Mouse (Mus musculus): ENCODE measurements around the gene Nxpe2. TPM values are rescaled to one million over a fixed set of nuclear protein-coding genes. Genes with fewer than 3 reads are reported as not detected.

Nxpe2 gene
- 19.5 and 22.1 TPM in 2 replicates for total RNA-seq (2012; rRNA removed)
- 44.3 and 47.7 TPM in 2 replicates for total RNA-seq (2014; rRNA removed)
- polyA plus RNA-seq (2012; ENCODE audit: insufficient read length, low read depth), result 25.4 and 30.5 TPM in 2 replicates

DNA sequence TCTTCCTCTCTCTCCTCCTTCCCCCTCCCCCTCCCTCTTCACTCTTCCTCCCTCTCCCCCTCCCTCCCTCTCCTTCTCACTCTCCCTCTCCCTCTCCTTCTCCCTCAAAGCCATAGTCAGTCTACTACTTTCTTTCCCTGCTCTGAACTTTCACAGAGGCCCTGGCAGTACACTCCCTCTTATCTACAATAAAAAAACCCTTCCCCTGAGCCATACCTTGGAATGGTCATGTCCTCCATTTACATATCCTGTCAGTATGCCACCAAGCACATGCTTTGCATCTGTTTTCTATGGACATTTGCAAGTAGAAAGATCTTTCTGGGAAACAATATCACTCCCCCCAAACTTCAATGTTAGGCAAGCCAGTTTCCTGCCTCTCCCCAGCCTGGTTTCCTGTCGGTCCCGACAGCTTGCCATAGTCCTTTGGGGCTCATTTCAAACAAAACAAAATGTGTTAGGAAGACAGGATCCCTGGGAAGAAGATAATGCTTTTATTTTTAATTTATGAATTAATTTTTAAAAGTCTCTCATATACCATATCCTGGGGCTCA lies at the start of gene Nxpe2:
Gene Nxpe2, minus strand, starts transcription at position 307 of the 551 bp plus-strand sequence.
- dilution Hi-C loops (cut with MboI; ENCODE audit: extremely low pct_ligation_motif_present, extremely low pct_unique_long_range_greater_than_20kb, low sequenced_read_pairs), result no loop called here
- no peak within 1 kb of the TSS for H3K9ac ChIP-seq (ENCODE audit: insufficient read depth, low read depth)
- DNase-seq (ENCODE audit: extremely low read depth), result no peak
- TF ChIP-seq MYC (IDR thresholded peaks at IDR 0.05; ENCODE audit: low read depth, low read length) (no peak), RCOR1 (conservative IDR thresholded peaks at IDR 0.05; ENCODE audit: low read depth, low read length) (no peak), BHLHE40 (IDR thresholded peaks at IDR 0.05; ENCODE audit: low read depth, low read length) (no peak), TCF12 (IDR thresholded peaks at IDR 0.05; ENCODE audit: low read depth, low read length) (no peak), CHD2 (IDR thresholded peaks at IDR 0.05; ENCODE audit: low read length) (no peak), CTCF (conservative IDR thresholded peaks at IDR 0.05 in 1 of 2, IDR thresholded peaks at IDR 0.05 in 1 of 2; ENCODE audit: low read depth in 2 of 2, low read length in 2 of 2) (no peak), ZNF384 (IDR thresholded peaks at IDR 0.05; ENCODE audit: low read depth, low read length) (no peak), GABPA (IDR thresholded peaks at IDR 0.05; ENCODE audit: insufficient replicate concordance, low read depth, low read length) (no peak), NELFE (IDR thresholded peaks at IDR 0.05; ENCODE audit: low read depth, low read length) (no peak), KAT2A (IDR thresholded peaks at IDR 0.05; ENCODE audit: insufficient replicate concordance, low read length) (no peak), USF1 (IDR thresholded peaks at IDR 0.05; ENCODE audit: low read depth, low read length) (no peak), MEF2A (IDR thresholded peaks at IDR 0.05; ENCODE audit: borderline replicate concordance, low read depth, low read length) (no peak)
- peaks cover 3 to 45% of the 10 kb centered on the region in 2 experiments for H3K36me3 ChIP-seq (replicated peaks in 1 of 2; ENCODE audit: control insufficient read depth in 1 of 2, insufficient read depth in 1 of 2, low read length in 1 of 2)
- peaks cover 10 to 49% of the 10 kb centered on the region in 2 experiments; a peak in 3 of 4 replicates for H3K4me1 ChIP-seq (ENCODE audit: control insufficient read depth in 1 of 2, insufficient read depth in 2 of 2)
- in situ Hi-C loops (cut with MboI; ENCODE audit: low pct_ligation_motif_present, low pct_unique_long_range_greater_than_20kb, low sequenced_read_pairs), result loop anchor here (10.0 kb wide), 1 partner anchor 88 kb away; no protein-coding TSS in a partner anchor
- H3K9me3 ChIP-seq (replicated peaks; ENCODE audit: low read length), result no peaks in the 10 kb centered on the region
- H3K27me3 ChIP-seq (replicated peaks), result no peaks in the 10 kb centered on the region
- H3K4me3 ChIP-seq (replicated peaks in 1 of 3; ENCODE audit: low read depth in 2 of 3, low read length in 2 of 3, poor library complexity in 1 of 3), result no peak within 1 kb of the TSS
- H3K4me2 ChIP-seq (ENCODE audit: insufficient read depth, low read depth, poor library complexity, severe bottlenecking), result no peak within 1 kb of the TSS
- no peak within 1 kb of the TSS for H3K27ac ChIP-seq (ENCODE audit: insufficient read depth, low read depth)
- no peaks in the 10 kb centered on the region for H3K79me2 ChIP-seq (replicated peaks; ENCODE audit: control insufficient read depth, extremely low read depth, insufficient read depth, poor library complexity, severe bottlenecking)

DNA sequence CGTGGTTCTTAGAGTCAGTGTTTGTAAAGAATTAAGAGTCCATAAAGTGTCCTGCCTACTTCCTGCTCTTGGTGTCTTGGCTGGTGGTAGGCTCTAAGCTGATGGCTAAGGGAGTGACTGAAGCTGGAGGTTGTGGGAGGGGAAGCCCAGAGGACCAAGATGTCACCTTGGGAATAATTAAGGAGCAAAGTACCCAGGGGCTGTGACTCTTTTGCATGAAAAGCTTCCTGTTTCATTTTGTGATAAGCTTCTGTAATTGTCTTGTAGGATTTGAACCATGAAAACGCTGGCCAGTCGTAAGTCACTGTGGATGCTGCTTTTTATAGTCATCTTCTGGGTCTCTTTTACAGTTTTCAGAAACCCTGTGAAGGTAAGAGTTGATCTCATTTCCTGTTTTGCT lies 36.7 kb upstream of the Nxpe2 start:
- Histone ChIP-seq H3K79me2 (replicated peaks; ENCODE audit: control insufficient read depth, extremely low read depth, insufficient read depth, poor library complexity, severe bottlenecking) (peaks cover 4% of the 10 kb centered on the region), H3K9me3 (replicated peaks; ENCODE audit: low read length) (peaks cover 3% of the 10 kb centered on the region), H3K4me1 (ENCODE audit: control insufficient read depth in 1 of 2, insufficient read depth in 2 of 2) (peaks cover 13 to 46% of the 10 kb centered on the region in 2 experiments), H3K36me3 (replicated peaks in 1 of 2; ENCODE audit: control insufficient read depth in 1 of 2, insufficient read depth in 1 of 2, low read length in 1 of 2) (peaks cover 27 to 62% of the 10 kb centered on the region in 2 experiments), H3K9ac (ENCODE audit: insufficient read depth, low read depth) (peak overlapping the region; percentile 34; the same call in 1 of the 2 replicates), H3K27ac (ENCODE audit: insufficient read depth, low read depth) (peak overlapping the region; percentile 90), H3K4me3 (replicated peaks in 1 of 3; ENCODE audit: low read depth in 2 of 3, low read length in 2 of 3, poor library complexity in 1 of 3) (peak overlapping the region; percentile 33 to 51 (median 44)), H3K4me2 (ENCODE audit: insufficient read depth, low read depth, poor library complexity, severe bottlenecking) (peak overlapping the region; percentile 31; the same call in 1 of the 2 replicates), H3K27me3 (replicated peaks) (no peaks in the 10 kb centered on the region)
- peak; percentile 87 for DNase-seq (ENCODE audit: extremely low read depth)
- dilution Hi-C loops (cut with MboI; ENCODE audit: extremely low pct_ligation_motif_present, extremely low pct_unique_long_range_greater_than_20kb, low sequenced_read_pairs), result no loop called here
- no peak for TF ChIP-seq ZMIZ1 (IDR thresholded peaks at IDR 0.05; ENCODE audit: low read depth, low read length)
- 0 out of 2 replicates have a peak, but pooled peaks have one; percentile 24 for TF ChIP-seq JUND (conservative IDR thresholded peaks at IDR 0.05; ENCODE audit: low read depth, low read length)
- TF ChIP-seq ETS1 (conservative IDR thresholded peaks at IDR 0.05; ENCODE audit: low read depth, low read length), result peak; percentile 65
- TF ChIP-seq UBTF (IDR thresholded peaks at IDR 0.05; ENCODE audit: low read depth, low read length), result no peak
- TF ChIP-seq E2F4 (IDR thresholded peaks at IDR 0.05; ENCODE audit: insufficient replicate concordance, low read depth, low read length), result no peak
- no peak for TF ChIP-seq TCF12 (IDR thresholded peaks at IDR 0.05; ENCODE audit: low read depth, low read length)
- no peak for TF ChIP-seq ZKSCAN1 (IDR thresholded peaks at IDR 0.05; ENCODE audit: borderline replicate concordance, low read depth, low read length)
- 0 out of 2 replicates have a peak, but pooled peaks have one; percentile 25 for TF ChIP-seq TBP (conservative IDR thresholded peaks at IDR 0.05; ENCODE audit: low read depth, low read length)
- TF ChIP-seq ELF1 (IDR thresholded peaks at IDR 0.05; ENCODE audit: low read depth, low read length), result peak; percentile 59
- 0 out of 2 replicates have a peak, but pooled peaks have one; percentile 49 for TF ChIP-seq MEF2A (IDR thresholded peaks at IDR 0.05; ENCODE audit: borderline replicate concordance, low read depth, low read length)
- in situ Hi-C loops (cut with MboI; ENCODE audit: low pct_ligation_motif_present, low pct_unique_long_range_greater_than_20kb, low sequenced_read_pairs), result no loop called here

Measured in CH12.LX (cell line).